Mouse (Mus musculus) megakaryocyte, embryonic 14.5 days (primary cell): ENCODE measurements at regions not wholly inside any gene's neighbourhood (a gene's known extent, or its start where the extent isn't known, plus 50 kb on each side); places are given as distances from the start of the nearest gene placed in this dataset.

Experiments
- FLI1 ChIP-seq: IDR thresholded peaks from 2 replicates; pipeline ENCODE4 v1.6.1; 2012; ENCODE audit warnings: low read length, inconsistent platforms, mixed read lengths
- GATA1 ChIP-seq: IDR thresholded peaks from 3 replicates; pipeline ENCODE4 v1.6.1; 2012; ENCODE audit warnings: mixed read lengths, low read length, inconsistent platforms, borderline replicate concordance

DNA sequence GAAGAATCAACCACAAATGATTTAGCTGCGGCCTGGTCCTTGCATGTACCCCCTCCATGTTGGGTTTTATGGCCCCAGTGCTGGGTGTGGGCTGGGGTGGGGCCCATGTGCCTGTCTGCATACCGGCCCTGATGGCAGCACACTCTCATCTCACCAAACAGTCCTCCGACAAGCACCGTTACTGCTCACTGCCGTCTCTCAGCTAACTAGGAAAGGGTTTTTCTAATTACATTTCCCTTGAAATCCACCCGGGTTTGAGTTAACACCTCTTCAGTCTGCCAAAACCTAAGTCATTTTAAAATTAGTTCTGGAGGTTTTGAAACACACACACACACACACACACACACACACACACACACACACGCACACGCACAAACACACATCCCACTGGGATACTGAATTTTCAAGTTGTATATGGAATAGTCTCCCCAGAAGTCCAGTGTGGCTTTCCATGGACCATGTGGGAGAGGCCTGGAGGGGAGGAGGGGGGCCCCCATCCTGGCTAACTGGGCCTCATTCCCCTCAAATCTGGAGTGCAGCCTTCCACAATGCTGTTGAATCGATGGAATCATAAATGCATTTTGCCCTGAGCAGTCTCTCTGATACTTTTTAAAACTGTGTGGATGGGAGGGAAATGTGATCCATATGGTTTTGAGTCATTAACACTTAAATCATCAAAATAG lies 108.6 kb upstream of the Zmiz1 start:
- no peak for TF ChIP-seq GATA1
- no peak for TF ChIP-seq FLI1
